Mouse (Mus musculus): ENCODE data around the gene Rftn1.

The Rftn1 gene

GRCm38 (mm10) chr17:50021400-50021799 lies 169.1 kb downstream of the Rftn1 start:
- DNase-seq (ENCODE audit: low read depth, low spot score), result no peak

- no peak for DNase-seq (ENCODE audit: low read depth, low spot score)
Observed at GRCm38 (mm10) chr17:50020211-50021001, 170.1 kb downstream of the Rftn1 start.

GRCm38 (mm10) chr17:50019819-50020210 lies 170.7 kb downstream of the Rftn1 start:
- no peak for DNase-seq (ENCODE audit: low read depth, low spot score)

- DNase-seq (ENCODE audit: low read depth, low spot score), result no peak
Observed at GRCm38 (mm10) chr17:50019090-50019489, 171.4 kb downstream of the Rftn1 start.

- DNase-seq (ENCODE audit: low read depth, low spot score), result no peak
Observed at GRCm38 (mm10) chr17:50014708-50015107, 175.8 kb downstream of the Rftn1 start.

GRCm38 (mm10) chr17:50013848-50014247 lies 176.6 kb downstream of the Rftn1 start:
- no peak for DNase-seq (ENCODE audit: low read depth, low spot score)

- DNase-seq (ENCODE audit: low read depth, low spot score), result no peak
Observed at GRCm38 (mm10) chr17:50010096-50010495, 180.4 kb downstream of the Rftn1 start.

GRCm38 (mm10) chr17:50006721-50007351 lies 183.6 kb downstream of the Rftn1 start:
- no peak for DNase-seq (ENCODE audit: low read depth, low spot score)

GRCm38 (mm10) chr17:50006338-50006720 lies 184.1 kb downstream of the Rftn1 start:
- no peak for DNase-seq (ENCODE audit: low read depth, low spot score)

- no peak for DNase-seq (ENCODE audit: low read depth, low spot score)
Observed at GRCm38 (mm10) chr17:50003156-50003555, 187.3 kb downstream of the Rftn1 start.

- DNase-seq (ENCODE audit: low read depth, low spot score), result no peak
Observed at GRCm38 (mm10) chr17:50002171-50002570, 188.3 kb downstream of the Rftn1 start.

- no peak for DNase-seq (ENCODE audit: low read depth, low spot score)
Observed at GRCm38 (mm10) chr17:50001754-50002153, 188.7 kb downstream of the Rftn1 start.

- DNase-seq (ENCODE audit: low read depth, low spot score), result no peak
Observed at GRCm38 (mm10) chr17:50000580-50000979, 189.9 kb downstream of the Rftn1 start.

GRCm38 (mm10) chr17:49996626-49997152 lies 193.8 kb downstream of the Rftn1 start:
- no peak for DNase-seq (ENCODE audit: low read depth, low spot score)

GRCm38 (mm10) chr17:49996097-49996496 lies 194.4 kb downstream of the Rftn1 start:
- DNase-seq (ENCODE audit: low read depth, low spot score), result no peak

- DNase-seq (ENCODE audit: low read depth, low spot score), result no peak
Observed at GRCm38 (mm10) chr17:49995226-49995625, 195.2 kb downstream of the Rftn1 start.

GRCm38 (mm10) chr17:49993631-49994030 lies 196.8 kb downstream of the Rftn1 start:
- no peak for DNase-seq (ENCODE audit: low read depth, low spot score)

GRCm38 (mm10) chr17:49992625-49993603 lies 197.6 kb downstream of the Rftn1 start:
- DNase-seq (ENCODE audit: low read depth, low spot score), result no peak

GRCm38 (mm10) chr17:49989583-49989982 lies 200.9 kb downstream of the Rftn1 start:
- DNase-seq (ENCODE audit: low read depth, low spot score), result no peak

- no peak for DNase-seq (ENCODE audit: low read depth, low spot score)
Observed at GRCm38 (mm10) chr17:49987095-49987494, 203.4 kb downstream of the Rftn1 start.

- DNase-seq (ENCODE audit: low read depth, low spot score), result no peak
Observed at GRCm38 (mm10) chr17:49983478-49983877, 207.0 kb downstream of the Rftn1 start.

All from 3T3-L1 (cell line).